Mouse (Mus musculus): ENCODE data around the gene Gm13279.
"Not testable (repeated sequence)": the region's sequence is repeated elsewhere in the genome, so short reads cannot be mapped to it uniquely, and the experiment has no call there.

The Gm13279 gene

DNA sequence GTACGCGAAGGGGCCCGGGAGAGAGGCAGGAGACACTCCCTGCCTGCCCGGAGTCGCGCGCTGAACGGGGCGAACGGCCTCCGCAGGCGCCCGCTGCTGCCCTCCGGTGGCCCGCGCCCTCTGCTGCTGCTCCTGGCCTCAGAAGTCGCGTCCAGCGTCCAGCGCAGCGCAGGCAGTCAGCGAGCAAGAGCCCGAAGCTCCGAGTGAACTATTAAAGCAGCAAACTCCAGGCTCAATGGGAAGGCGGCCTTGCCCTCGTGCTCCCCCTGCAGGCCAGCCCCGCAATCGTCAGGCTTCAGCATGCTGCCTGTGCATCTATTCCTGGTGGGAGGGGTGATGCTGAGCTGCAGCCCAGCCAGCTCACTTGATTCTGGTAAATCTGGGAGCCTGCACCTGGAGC lies at the start of gene Gm13279:
Gm13279 (plus strand) TSS at position 301 of the 400 bp plus-strand sequence.
- DNase-seq (ENCODE audit: low spot score), result not testable (repeated sequence)

DNA sequence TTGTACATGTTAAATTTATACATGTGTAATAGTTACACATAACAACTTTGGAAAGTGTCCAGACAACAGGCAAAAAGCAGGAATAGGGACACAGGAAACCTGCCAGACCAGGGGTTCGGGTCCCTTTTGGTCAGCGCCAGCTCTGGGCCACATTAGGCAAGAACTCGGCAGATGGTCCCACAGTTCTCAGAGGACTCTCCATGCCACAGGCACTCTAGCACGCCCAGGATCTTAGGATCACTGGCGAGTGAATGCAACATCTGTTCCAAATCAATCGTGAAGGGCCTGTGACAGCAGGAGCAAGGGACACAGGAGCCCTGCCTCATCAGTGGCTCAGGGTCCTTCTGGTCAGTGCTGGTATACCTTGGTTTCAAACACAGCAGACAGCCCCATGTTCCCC lies 47.3 kb upstream of the Gm13279 start:
- no peak for DNase-seq (ENCODE audit: low spot score)

DNA sequence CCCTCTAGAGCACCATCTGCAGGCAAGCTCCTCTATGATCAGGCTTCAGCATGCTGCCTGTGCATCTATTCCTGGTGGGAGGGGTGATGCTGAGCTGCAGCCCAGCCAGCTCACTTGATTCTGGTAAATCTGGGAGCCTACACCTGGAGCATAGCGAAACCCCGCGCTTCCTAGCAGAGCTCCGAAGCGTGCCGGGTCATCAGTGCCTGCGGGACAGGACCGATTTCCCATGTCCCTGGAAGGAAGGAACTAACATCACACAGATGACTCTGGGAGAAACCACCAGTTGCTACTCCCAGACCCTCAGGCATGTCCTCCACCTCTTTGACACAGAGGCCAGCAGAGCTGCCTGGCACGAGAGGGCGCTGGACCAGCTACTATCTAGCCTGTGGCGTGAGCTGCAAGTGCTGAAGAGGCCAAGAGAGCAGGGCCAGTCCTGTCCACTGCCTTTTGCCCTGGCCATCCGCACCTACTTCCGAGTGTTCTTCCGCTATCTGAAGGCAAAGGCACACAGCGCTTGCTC lies 42.3 kb upstream of the Gm13279 start, which contains the start of gene Gm13271:
Gm13271 (plus strand) TSS at position 51 of the 523 bp plus-strand sequence.
- peak; percentile 78 for DNase-seq (ENCODE audit: low spot score)

DNA sequence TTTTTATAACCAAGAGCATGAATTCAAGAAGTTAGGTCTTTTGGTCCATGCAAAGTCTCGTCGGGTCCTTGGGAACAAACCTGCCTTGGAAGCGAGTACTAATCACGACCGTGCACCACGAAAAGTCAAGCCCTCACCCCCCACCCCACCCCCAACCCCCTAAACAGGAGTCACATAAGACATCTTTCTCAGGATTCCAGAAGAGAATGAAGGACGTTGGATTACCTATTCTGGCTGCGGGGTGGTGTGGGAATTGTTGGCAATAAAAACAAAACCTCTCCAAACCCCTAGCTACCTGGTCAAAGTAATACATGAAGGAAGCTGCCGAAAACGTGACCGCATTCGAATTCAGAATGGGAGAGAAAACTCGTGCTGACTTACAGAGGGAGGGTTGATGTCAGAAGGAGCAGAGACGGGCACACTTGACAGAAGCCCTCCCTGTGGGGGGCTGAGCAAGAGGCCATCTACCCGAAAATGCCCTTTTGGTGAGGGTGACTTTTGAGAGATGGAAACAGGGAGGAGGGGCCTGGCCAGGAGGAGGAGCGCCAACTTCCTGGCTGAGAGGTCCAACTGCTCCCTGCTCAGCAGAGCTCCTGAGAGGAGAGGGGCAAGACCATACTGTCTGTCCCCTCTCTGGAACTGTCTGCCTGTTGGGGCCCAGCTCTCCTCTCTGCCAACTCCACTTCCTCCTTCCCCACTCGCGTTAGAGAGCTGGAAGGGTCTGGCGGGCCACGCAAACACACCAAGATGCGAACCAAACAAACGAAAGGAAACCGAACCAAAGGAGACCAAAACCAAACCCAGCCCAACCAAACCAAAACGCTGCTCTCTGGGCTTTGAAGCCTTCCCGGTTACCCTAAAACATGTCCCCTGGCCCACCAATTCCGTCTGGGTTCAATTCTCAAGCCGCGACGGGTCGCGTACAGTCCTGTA lies 40.4 kb upstream of the Gm13279 start:
- DNase-seq (ENCODE audit: low spot score), result not testable (repeated sequence)

DNA sequence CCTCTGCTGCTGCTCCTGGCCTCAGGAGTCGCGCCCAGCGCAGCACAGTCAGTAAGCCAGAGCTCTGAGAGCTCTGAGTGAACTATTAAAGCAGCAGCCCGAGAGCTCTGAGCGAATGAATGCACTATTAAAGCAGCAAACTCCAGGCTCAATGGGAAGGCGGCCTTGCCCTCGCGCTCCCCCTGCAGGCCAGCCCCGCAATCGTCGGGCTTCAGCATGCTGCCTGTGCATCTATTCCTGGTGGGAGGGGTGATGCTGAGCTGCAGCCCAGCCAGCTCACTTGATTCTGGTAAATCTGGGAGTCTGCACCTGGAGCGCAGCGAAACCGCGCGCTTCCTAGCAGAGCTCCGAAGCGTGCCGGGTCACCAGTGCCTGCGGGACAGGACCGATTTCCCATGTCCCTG lies 39.6 kb upstream of the Gm13279 start:
- peak; percentile 86 for DNase-seq (ENCODE audit: low spot score)

DNA sequence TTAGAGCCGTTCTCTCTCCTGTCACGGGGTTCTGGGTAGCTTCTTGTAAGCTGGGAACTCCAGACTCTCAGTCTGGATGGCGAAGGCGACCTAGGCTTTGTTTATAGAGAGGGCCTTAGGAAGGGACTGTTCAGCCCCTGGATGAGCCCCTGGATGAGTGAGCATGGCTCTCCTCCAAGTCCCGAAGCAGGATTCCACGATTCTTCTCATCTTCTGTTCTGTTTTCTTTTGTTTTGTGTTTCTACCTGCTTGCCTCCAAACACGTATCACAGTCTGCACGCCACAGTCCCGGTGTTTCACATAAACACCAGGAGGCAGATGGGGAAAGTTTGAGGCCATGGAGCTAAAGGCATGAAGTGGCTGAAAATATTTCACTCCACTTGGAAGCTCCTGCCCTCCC lies 38.4 kb upstream of the Gm13279 start:
- not testable (repeated sequence) for DNase-seq (ENCODE audit: low spot score)

DNA sequence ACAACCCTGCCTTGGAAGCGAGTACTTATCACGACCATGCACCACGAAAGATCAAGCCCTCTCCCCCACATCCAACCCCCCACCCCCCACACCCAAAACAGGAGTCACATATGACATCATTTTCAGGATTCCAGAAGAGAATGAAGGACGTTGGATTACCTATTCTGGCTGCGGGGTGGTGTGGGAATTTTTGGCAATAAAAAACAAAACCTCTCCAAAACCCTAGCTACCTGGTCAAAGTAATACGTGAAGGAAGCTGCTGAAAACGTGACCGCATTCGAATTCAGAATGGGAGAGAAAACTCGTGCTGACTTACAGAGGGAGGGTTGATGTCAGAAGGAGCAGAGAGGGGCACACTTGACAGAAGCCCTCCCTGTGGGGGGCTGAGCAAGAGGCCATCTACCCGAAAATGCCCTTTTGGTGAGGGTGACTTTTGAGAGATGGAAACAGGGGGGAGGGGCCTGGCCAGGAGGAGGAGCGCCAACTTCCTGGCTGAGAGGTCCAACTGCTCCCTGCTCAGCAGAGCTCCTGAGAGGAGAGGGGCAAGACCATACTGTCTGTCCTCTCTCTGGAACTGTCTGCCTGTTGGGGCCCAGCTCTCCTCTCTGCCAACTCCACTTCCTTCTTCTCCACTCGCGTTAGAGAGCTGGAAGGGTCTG lies 37.5 kb upstream of the Gm13279 start, which contains the start of gene Gm13283:
Gm13283 (plus strand) TSS at position 510 of the 659 bp plus-strand sequence.
- peak; percentile 39 for DNase-seq (ENCODE audit: low spot score)

DNA sequence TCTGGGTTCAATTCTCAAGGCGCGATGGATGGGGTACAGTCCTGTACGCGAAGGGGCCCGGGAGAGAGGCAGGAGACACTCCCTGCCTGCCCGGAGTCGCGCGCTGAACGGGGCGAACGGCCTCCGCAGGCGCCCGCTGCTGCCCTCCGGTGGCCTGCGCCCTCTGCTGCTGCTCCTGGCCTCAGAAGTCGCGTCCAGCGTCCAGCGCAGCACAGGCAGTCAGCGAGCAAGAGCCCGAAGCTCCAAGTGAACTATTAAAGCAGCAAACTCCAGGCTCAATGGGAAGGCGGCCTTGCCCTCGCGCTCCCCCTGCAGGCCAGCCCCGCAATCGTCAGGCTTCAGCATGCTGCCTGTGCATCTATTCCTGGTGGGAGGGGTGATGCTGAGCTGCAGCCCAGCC lies 36.8 kb upstream of the Gm13279 start:
- DNase-seq (ENCODE audit: low spot score), result peak; percentile 81

DNA sequence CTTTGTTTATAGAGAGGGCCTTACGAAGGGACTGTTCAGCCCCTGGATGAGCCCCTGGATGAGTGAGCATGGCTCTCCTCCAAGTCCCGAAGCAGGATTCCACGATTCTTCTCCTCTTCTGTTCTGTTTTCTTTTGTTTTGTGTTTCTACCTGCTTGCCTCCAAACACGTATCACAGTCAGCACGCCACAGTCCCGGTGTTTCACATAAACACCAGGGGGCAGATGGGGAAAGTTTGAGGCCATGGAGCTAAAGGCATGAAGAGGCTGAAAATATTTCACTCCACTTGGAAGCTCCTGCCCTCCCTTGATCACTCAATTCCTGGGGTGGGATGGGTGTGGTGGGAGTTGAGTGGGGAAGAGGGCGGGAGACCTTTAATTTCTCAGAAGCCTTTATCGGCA lies 35.4 kb upstream of the Gm13279 start:
- peak; percentile 74 for DNase-seq (ENCODE audit: low spot score)

DNA sequence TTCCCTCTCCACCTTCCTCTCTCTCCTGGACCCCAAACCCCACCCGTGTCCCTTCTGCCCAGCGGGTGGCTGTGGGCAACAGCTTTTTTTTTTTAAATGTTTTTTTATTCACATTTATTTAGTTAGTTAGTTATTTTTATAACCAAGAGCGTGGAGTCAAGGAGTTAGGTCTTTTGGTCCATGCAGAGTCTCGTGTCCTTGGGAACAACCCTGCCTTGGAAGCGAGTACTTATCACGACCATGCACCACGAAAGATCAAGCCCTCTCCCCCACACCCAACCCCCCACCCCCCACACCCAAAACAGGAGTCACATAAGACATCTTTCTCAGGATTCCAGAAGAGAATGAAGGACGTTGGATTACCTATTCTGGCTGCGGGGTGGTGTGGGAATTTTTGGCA lies 34.9 kb upstream of the Gm13279 start:
- DNase-seq (ENCODE audit: low spot score), result peak; percentile 28

DNA sequence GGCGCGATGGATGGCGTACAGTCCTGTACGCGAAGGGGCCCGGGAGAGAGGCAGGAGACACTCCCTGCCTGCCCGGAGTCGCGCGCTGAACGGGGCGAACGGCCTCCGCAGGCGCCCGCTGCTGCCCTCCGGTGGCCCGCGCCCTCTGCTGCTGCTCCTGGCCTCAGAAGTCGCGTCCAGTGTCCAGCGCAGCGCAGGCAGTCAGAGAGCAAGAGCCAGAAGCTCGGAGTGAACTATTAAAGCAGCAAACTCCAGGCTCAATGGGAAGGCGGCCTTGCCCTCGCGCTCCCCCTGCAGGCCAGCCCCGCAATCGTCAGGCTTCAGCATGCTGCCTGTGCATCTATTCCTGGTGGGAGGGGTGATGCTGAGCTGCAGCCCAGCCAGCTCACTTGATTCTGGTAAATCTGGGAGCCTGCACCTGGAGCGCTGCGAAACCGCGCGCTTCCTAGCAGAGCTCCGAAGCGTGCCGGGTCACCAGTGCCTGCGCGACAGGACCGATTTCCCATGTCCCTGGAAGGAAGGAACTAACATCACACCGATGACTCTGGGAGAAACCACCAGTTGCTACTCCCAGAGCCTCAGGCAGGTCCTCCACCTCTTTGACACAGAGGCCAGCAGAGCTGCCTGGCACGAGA lies 33.7 kb upstream of the Gm13279 start:
- peak; percentile 69 for DNase-seq (ENCODE audit: low spot score)

DNA sequence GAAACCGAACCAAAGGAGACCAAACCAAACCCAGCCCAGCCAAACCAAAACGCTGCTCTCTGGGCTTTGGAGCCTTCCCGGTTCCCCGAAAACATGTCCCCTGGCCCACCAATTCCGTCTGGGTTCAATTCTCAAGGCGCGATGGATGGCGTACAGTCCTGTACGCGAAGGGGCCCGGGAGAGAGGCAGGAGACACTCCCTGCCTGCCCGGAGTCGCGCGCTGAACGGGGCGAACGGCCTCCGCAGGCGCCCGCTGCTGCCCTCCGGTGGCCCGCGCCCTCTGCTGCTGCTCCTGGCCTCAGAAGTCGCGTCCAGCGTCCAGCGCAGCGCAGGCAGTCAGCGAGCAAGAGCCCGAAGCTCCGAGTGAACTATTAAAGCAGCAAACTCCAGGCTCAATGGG lies 23.7 kb upstream of the Gm13279 start, which contains the start of gene Gm13290:
Gm13290 (plus strand) TSS at position 301 of the 400 bp plus-strand sequence.
- DNase-seq (ENCODE audit: low spot score), result not testable (repeated sequence)

DNA sequence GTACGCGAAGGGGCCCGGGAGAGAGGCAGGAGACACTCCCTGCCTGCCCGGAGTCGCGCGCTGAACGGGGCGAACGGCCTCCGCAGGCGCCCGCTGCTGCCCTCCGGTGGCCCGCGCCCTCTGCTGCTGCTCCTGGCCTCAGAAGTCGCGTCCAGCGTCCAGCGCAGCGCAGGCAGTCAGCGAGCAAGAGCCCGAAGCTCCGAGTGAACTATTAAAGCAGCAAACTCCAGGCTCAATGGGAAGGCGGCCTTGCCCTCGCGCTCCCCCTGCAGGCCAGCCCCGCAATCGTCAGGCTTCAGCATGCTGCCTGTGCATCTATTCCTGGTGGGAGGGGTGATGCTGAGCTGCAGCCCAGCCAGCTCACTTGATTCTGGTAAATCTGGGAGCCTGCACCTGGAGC lies 20.6 kb upstream of the Gm13279 start, which contains the start of gene Gm13289:
Gm13289 (plus strand) TSS at position 301 of the 400 bp plus-strand sequence.
- DNase-seq (ENCODE audit: low spot score), result not testable (repeated sequence)

DNA sequence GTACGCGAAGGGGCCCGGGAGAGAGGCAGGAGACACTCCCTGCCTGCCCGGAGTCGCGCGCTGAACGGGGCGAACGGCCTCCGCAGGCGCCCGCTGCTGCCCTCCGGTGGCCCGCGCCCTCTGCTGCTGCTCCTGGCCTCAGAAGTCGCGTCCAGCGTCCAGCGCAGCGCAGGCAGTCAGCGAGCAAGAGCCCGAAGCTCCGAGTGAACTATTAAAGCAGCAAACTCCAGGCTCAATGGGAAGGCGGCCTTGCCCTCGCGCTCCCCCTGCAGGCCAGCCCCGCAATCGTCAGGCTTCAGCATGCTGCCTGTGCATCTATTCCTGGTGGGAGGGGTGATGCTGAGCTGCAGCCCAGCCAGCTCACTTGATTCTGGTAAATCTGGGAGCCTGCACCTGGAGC lies 17.6 kb upstream of the Gm13279 start, which contains the start of gene Gm13272:
Gm13272 (plus strand) TSS at position 301 of the 400 bp plus-strand sequence.
- DNase-seq (ENCODE audit: low spot score), result not testable (repeated sequence)

DNA sequence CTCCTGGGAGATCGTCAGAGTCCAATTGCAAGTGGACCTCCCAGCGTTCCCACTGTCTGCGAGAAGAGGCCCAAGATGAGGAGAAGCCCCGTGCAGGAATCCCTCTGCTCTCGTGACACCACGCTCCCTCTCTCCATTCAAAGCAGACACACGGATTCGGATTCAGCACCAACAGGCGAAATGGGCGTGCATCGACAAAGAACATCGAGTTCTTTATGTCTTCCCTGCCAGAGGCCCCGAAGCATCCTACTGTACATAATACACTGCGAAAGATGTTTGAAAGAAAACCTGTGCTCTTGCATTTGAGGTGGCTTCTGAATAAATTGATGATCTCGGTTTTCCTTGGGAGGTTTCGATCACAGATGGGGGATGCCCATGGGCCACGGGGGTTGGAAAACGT lies 16.9 kb upstream of the Gm13279 start:
- DNase-seq (ENCODE audit: low spot score), result not testable (repeated sequence)

DNA sequence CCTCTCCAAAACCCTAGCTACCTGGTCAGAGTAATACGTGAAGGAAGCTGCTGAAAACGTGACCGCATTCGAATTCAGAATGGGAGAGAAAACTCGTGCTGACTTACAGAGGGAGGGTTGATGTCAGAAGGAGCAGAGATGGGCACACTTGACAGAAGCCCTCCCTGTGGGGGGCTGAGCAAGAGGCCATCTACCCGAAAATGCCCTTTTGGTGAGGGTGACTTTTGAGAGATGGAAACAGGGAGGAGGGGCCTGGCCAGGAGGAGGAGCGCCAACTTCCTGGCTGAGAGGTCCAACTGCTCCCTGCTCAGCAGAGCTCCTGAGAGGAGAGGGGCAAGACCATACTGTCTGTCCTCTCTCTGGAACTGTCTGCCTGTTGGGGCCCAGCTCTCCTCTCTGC lies 15.4 kb upstream of the Gm13279 start, which contains the start of gene Ifnz:
Ifnz (plus strand) TSS at position 301 of the 400 bp plus-strand sequence.
- not testable (repeated sequence) for DNase-seq (ENCODE audit: low spot score)

DNA sequence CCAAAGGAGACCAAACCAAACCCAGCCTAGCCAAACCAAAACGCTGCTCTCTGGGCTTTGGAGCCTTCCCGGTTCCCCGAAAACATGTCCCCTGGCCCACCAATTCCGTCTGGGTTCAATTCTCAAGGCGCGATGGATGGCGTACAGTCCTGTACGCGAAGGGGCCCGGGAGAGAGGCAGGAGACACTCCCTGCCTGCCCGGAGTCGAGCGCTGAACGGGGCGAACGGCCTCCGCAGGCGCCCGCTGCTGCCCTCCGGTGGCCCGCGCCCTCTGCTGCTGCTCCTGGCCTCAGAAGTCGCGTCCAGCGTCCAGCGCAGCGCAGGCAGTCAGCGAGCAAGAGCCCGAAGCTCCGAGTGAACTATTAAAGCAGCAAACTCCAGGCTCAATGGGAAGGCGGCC lies 14.9 kb upstream of the Gm13279 start:
- not testable (repeated sequence) for DNase-seq (ENCODE audit: low spot score)

DNA sequence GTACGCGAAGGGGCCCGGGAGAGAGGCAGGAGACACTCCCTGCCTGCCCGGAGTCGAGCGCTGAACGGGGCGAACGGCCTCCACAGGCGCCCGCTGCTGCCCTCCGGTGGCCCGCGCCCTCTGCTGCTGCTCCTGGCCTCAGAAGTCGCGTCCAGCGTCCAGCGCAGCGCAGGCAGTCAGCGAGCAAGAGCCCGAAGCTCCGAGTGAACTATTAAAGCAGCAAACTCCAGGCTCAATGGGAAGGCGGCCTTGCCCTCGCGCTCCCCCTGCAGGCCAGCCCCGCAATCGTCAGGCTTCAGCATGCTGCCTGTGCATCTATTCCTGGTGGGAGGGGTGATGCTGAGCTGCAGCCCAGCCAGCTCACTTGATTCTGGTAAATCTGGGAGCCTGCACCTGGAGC lies 11.8 kb upstream of the Gm13279 start, which contains the start of gene Gm13276:
Gm13276 (plus strand) TSS at position 301 of the 400 bp plus-strand sequence.
- not testable (repeated sequence) for DNase-seq (ENCODE audit: low spot score)

DNA sequence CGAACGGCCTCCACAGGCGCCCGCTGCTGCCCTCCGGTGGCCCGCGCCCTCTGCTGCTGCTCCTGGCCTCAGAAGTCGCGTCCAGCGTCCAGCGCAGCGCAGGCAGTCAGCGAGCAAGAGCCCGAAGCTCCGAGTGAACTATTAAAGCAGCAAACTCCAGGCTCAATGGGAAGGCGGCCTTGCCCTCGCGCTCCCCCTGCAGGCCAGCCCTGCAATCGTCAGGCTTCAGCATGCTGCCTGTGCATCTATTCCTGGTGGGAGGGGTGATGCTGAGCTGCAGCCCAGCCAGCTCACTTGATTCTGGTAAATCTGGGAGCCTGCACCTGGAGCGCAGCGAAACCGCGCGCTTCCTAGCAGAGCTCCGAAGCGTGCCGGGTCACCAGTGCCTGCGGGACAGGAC lies 8.8 kb upstream of the Gm13279 start, which contains the start of gene Gm13277:
Gm13277 (plus strand) TSS at position 231 of the 400 bp plus-strand sequence.
- peak; percentile 62 for DNase-seq (ENCODE audit: low spot score)

DNA sequence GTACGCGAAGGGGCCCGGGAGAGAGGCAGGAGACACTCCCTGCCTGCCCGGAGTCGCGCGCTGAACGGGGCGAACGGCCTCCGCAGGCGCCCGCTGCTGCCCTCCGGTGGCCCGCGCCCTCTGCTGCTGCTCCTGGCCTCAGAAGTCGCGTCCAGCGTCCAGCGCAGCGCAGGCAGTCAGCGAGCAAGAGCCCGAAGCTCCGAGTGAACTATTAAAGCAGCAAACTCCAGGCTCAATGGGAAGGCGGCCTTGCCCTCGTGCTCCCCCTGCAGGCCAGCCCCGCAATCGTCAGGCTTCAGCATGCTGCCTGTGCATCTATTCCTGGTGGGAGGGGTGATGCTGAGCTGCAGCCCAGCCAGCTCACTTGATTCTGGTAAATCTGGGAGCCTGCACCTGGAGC lies 5.9 kb upstream of the Gm13279 start, which contains the start of gene Gm13278:
Gm13278 (plus strand) TSS at position 301 of the 400 bp plus-strand sequence.
- not testable (repeated sequence) for DNase-seq (ENCODE audit: low spot score)

All from ovary, adult 18-20 months (tissue).